Mouse (Mus musculus) heart, adult 2 months (tissue): ENCODE results near the gene Alg9.

ENCODE experiments used
- CTCF ChIP-seq: fragments of 200-600 bp; IDR thresholded peaks from 2 replicates; pipeline ENCODE4 v1.8.1; 2022; ENCODE audit warnings: antibody characterized with exemption, mild to moderate bottlenecking, moderate library complexity
- EP300 ChIP-seq: fragments of 200-500 bp; IDR thresholded peaks from 2 replicates; pipeline ENCODE4 v1.6.1; 2011; ENCODE audit warnings: low read depth, low read length, control low read depth; ENCODE audit not compliant: insufficient read depth
- POLR2A ChIP-seq: fragments of 200-500 bp; IDR thresholded peaks from 2 replicates; pipeline ENCODE4 v1.6.1; 2011; ENCODE audit warnings: mild to moderate bottlenecking, low read depth, low read length, control low read depth; ENCODE audit not compliant: insufficient read depth

DNA sequence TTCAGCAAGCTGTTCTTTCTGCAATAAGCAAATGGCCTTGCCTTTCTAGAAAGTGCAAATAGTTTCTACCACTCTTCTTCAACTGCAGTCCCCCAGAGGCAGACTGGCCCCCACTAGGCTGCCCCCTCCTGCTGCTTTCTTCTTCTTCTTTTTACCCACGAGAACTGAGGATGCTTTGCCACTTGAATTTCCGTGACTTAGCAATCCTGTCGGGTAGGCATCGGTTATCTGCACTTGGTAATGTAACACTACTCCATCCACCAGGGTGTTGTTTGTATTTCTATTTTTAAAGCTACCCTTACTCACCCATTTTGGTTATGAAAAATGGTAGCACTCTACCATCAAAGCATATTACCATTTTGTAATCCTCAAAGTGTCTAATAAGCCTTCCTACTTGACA is 115.1 kb downstream of the Alg9 start:
- TF ChIP-seq CTCF, result no peak
- no peak for TF ChIP-seq POLR2A
- TF ChIP-seq EP300, result no peak
